14 mouse cellular contexts compared by ENCODE assay signal in genomic region chr7:131469506-131469905, GRCm38 (mm10). TPM values are rescaled to one million over a fixed set of nuclear protein-coding genes. Genes with fewer than 3 reads are reported as not detected.
DNase-seq lines count a peak whose midpoint lies in the region; ATAC-seq and TF ChIP-seq lines count a peak whose summit lies in the region.
"Had no signal": no experiment of that assay in that cellular context is flagged by ENCODE, and none has a peak within 500 bp of the region (broad histone marks: within the 10 kb centered on the region; RNA-seq: fewer than 3 reads in every experiment).

No protein-coding gene starts in this region.

- no peaks in the 10 kb centered on the region for H3K27me3 ChIP-seq in kidney, adult 2 months (replicated peaks; ENCODE audit: control insufficient read depth, insufficient read depth, low read length)
- H3K27me3 ChIP-seq in MEL (ENCODE audit: control insufficient read depth in 1 of 2, insufficient read depth in 2 of 2, low read length in 2 of 2), result peaks cover 0 to 3% of the 10 kb centered on the region in 2 experiments; a peak in 2 of 4 replicates
- H3K27me3 ChIP-seq in forebrain, embryonic 14.5 days (replicated peaks; ENCODE audit: control insufficient read depth, insufficient read depth, low read length), result peaks cover 48% of the 10 kb centered on the region
- H3K27me3 ChIP-seq: limb, embryonic 12.5 days had no signal

- no peaks in the 10 kb centered on the region for H3K79me2 ChIP-seq in MEL (ENCODE audit: control insufficient read depth, insufficient read depth, low read length, poor library complexity)

- H3K27ac ChIP-seq in kidney, adult 2 months (ENCODE audit: insufficient read depth, low read depth, low read length), result no peak overlapping the region
- no peak overlapping the region for H3K27ac ChIP-seq in MEL (ENCODE audit: control insufficient read depth, low read depth, low read length)
- no peak overlapping the region for H3K27ac ChIP-seq in forebrain, embryonic 14.5 days (ENCODE audit: low read depth, low read length)
- H3K27ac ChIP-seq: forebrain, embryonic 13.5 days; limb, embryonic 12.5 days; midbrain, embryonic 12.5 days had no signal

- 73% methylated on average over 3 of the region's 3 CpGs for WGBS in kidney, adult 2 months
- WGBS in forebrain, embryonic 14.5 days, result 71% methylated on average over 3 of the region's 3 CpGs

- peak; percentile 43; the same call in 1 of the 2 replicates for TF ChIP-seq CTCF in kidney, adult 2 months (conservative IDR thresholded peaks at IDR 0.05; ENCODE audit: insufficient read depth, insufficient read length, low read depth, low read length)
- peak; percentile 64 to 79 (median 68) for TF ChIP-seq CTCF in MEL (IDR thresholded peaks at IDR 0.05 in 2 of 3, conservative IDR thresholded peaks at IDR 0.05 in 1 of 3; ENCODE audit: control insufficient read depth in 1 of 3, insufficient read depth in 1 of 3, low read depth in 2 of 3, low read length in 3 of 3, poor library complexity in 1 of 3, severe bottlenecking in 1 of 3)

- H3K4me3 ChIP-seq in kidney, adult 2 months (ENCODE audit: insufficient read depth, low read depth, low read length), result no peak overlapping the region
- H3K4me3 ChIP-seq in MEL (ENCODE audit: control insufficient read depth in 1 of 2, insufficient read depth in 1 of 2, low read depth in 2 of 2, low read length in 2 of 2), result no peak overlapping the region
- H3K4me3 ChIP-seq in forebrain, embryonic 14.5 days (ENCODE audit: low read depth, low read length), result no peak overlapping the region
- H3K4me3 ChIP-seq: forebrain, embryonic 13.5 days; limb, embryonic 12.5 days; midbrain, embryonic 12.5 days had no signal

- H3K36me3 ChIP-seq in kidney, adult 2 months (ENCODE audit: control insufficient read depth, insufficient read depth, low read length), result no peaks in the 10 kb centered on the region
- no peaks in the 10 kb centered on the region for H3K36me3 ChIP-seq in MEL (ENCODE audit: control insufficient read depth in 1 of 2, insufficient read depth in 2 of 2, low read length in 2 of 2)
- no peaks in the 10 kb centered on the region for H3K36me3 ChIP-seq in forebrain, embryonic 14.5 days (ENCODE audit: control insufficient read depth, insufficient read depth, low read length)
- H3K36me3 ChIP-seq: limb, embryonic 12.5 days; midbrain, embryonic 12.5 days had no signal

- intact Hi-C loops in left cerebral cortex, postnatal 14 days (cut with DNase I), result no loop called here

- DNase-seq in kidney, adult 2 months, result no peak
- DNase-seq in kidney, postnatal 25 days, result no peak
- DNase-seq in 416B (ENCODE audit: low read depth) (peak; percentile 62), MEL (ENCODE audit: low read depth, low spot score) (peak; percentile 54)
- no peak for DNase-seq in left cerebral cortex, postnatal 14 days (ENCODE audit: low spot score in 2 of 2)
- DNase-seq in frontal cortex, postnatal 25 days (ENCODE audit: low spot score in 2 of 2), result no peak
- no peak for DNase-seq in forebrain, embryonic 14.5 days (ENCODE audit: low spot score)
- DNase-seq: cerebellum, postnatal 36 days; heart, postnatal 10 days; kidney, postnatal 14 days had no signal

- no peak for TF ChIP-seq EP300 in MEL (IDR thresholded peaks at IDR 0.05; ENCODE audit: low read depth in 1 of 2, low read length in 2 of 2)

- no peak for TF ChIP-seq POLR2A in kidney, adult 2 months (IDR thresholded peaks at IDR 0.05; ENCODE audit: low read depth, low read length)
- no peak for TF ChIP-seq POLR2A in MEL (IDR thresholded peaks at IDR 0.05; ENCODE audit: control insufficient read depth in 1 of 2, insufficient read depth in 1 of 2, low read depth in 1 of 2, low read length in 2 of 2, poor library complexity in 1 of 2)

- no peak overlapping the region for H3K4me2 ChIP-seq in forebrain, embryonic 14.5 days (ENCODE audit: low read length)
- H3K4me2 ChIP-seq: forebrain, embryonic 13.5 days; limb, embryonic 12.5 days; midbrain, embryonic 12.5 days had no signal

- no peak overlapping the region for H3K9ac ChIP-seq in MEL (ENCODE audit: control insufficient read depth, low read depth, low read length, poor library complexity, severe bottlenecking)
- no peak overlapping the region for H3K9ac ChIP-seq in forebrain, embryonic 14.5 days (ENCODE audit: low read length)
- H3K9ac ChIP-seq: forebrain, embryonic 13.5 days; limb, embryonic 12.5 days; midbrain, embryonic 12.5 days had no signal

- H3K9me3 ChIP-seq in MEL (replicated peaks; ENCODE audit: insufficient read depth, low read length), result no peaks in the 10 kb centered on the region
- H3K9me3 ChIP-seq in forebrain, embryonic 14.5 days (replicated peaks; ENCODE audit: control insufficient read depth, low read length), result no peaks in the 10 kb centered on the region

- no peaks in the 10 kb centered on the region for H3K4me1 ChIP-seq in kidney, adult 2 months (ENCODE audit: control insufficient read depth, insufficient read depth, low read length)
- H3K4me1 ChIP-seq in MEL (ENCODE audit: control insufficient read depth in 1 of 2, insufficient read depth in 2 of 2, low read length in 2 of 2), result no peaks in the 10 kb centered on the region
- H3K4me1 ChIP-seq in forebrain, embryonic 14.5 days (ENCODE audit: control insufficient read depth, insufficient read depth, low read length), result peaks cover 11% of the 10 kb centered on the region
- H3K4me1 ChIP-seq: limb, embryonic 12.5 days had no signal

- peak; percentile 88 for ATAC-seq in granulocyte monocyte progenitor cell, adult 5-6 weeks (replicated peaks; ENCODE audit: poor library complexity, severe bottlenecking)
- ATAC-seq in forebrain, embryonic 14.5 days, result no peak
- ATAC-seq: forebrain, embryonic 13.5 days had no signal

- peak; percentile 71 for TF ChIP-seq RAD21 in MEL (IDR thresholded peaks at IDR 0.05; ENCODE audit: low read depth, low read length)

TF ChIP-seq in MEL, 35 proteins besides CTCF, POLR2A, EP300 and RAD21:
- TF ChIP-seq POLR2AphosphoS5 (IDR thresholded peaks at IDR 0.05; ENCODE audit: borderline replicate concordance, low read depth, low read length), result no peak
- TF ChIP-seq ZC3H11A (IDR thresholded peaks at IDR 0.05; ENCODE audit: low read depth, low read length), result peak; percentile 41
- TF ChIP-seq SMC3 (IDR thresholded peaks at IDR 0.05; ENCODE audit: low read depth, low read length), result peak; percentile 62

RNA-seq across cellular contexts. Expression of gene Acadsb, which starts 59.1 kb away (rescaled TPM):
- polyA plus RNA-seq in kidney, adult 2 months (2012; rRNA removed), result 23.2 and 30.9 TPM in 2 replicates
- total RNA-seq in MEL (2012; rRNA removed), result 11.3 and 11.4 TPM in 2 replicates
- 10 to 100 TPM in 1 of 2 experiments, not detected in 1; 20.7 TPM for polyA plus RNA-seq in MEL (2012; ENCODE audit: insufficient read depth in 1 of 2, insufficient read length in 2 of 2, low read depth in 1 of 2, low replicate concordance in 2 of 2, missing spikeins in 1 of 2)
- 18.3 and 35.0 TPM in 2 replicates for total RNA-seq in granulocyte monocyte progenitor cell, adult 5-6 weeks (2014; fragmentation: Nextera tagmentation)
- 62.5 and 69.5 TPM in 2 replicates for total RNA-seq in granulocyte monocyte progenitor cell, adult 5-6 weeks (2017)
- 10 to 100 TPM; 68.4 to 68.8 TPM for total RNA-seq in left cerebral cortex, postnatal 14 days (2021)
- polyA plus RNA-seq in forebrain, embryonic 14.5 days (2014; fragmentation: Nextera tagmentation; extraction: Ambion mirVana), result 98.6 and 130 TPM in 2 replicates

RNA-seq across cellular contexts. Expression of gene Ikzf5, which starts 59.2 kb away (rescaled TPM):
- 7.5 and 10.3 TPM in 2 replicates for polyA plus RNA-seq in kidney, adult 2 months (2012; rRNA removed)
- 8.3 and 8.8 TPM in 2 replicates for total RNA-seq in MEL (2012; rRNA removed)
- polyA plus RNA-seq in MEL (2012; ENCODE audit: insufficient read depth in 1 of 2, insufficient read length in 2 of 2, low read depth in 1 of 2, low replicate concordance in 2 of 2, missing spikeins in 1 of 2), result 10 to 100 TPM; 28.5 to 65.4 TPM
- 17.9 and 23.4 TPM in 2 replicates for total RNA-seq in granulocyte monocyte progenitor cell, adult 5-6 weeks (2014; fragmentation: Nextera tagmentation)
- 24.5 and 33.0 TPM in 2 replicates for total RNA-seq in granulocyte monocyte progenitor cell, adult 5-6 weeks (2017)
- total RNA-seq in left cerebral cortex, postnatal 14 days (2021), result 10 to 100 TPM; 45.1 to 45.9 TPM
- polyA plus RNA-seq in forebrain, embryonic 14.5 days (2014; fragmentation: Nextera tagmentation; extraction: Ambion mirVana), result 21.9 and 23.8 TPM in 2 replicates

Comparison
In these comparisons a context has a peak if more than half of its experiments do, and no peak if none do; other contexts are left out.
1. DNase-seq: peak in 416B (single experiment) and MEL (single experiment); none in kidney, adult 2 months (single experiment), kidney, postnatal 25 days (0 of 2), left cerebral cortex, postnatal 14 days (0 of 2), frontal cortex, postnatal 25 days (0 of 2) and forebrain, embryonic 14.5 days (single experiment).